Mouse (Mus musculus) olfactory bulb, adult 2 months (tissue): ENCODE results near the gene Col27a1.

ENCODE experiments used
- CTCF ChIP-seq: fragments of 200-500 bp; IDR thresholded peaks from 2 replicates; pipeline ENCODE4 v1.5.1; 2012; ENCODE audit warnings: low read depth, mild to moderate bottlenecking, low read length, moderate library complexity; ENCODE audit not compliant: insufficient read depth
- POLR2A ChIP-seq: fragments of 200-500 bp; IDR thresholded peaks from 2 replicates; pipeline ENCODE4 v1.6.1; 2012; ENCODE audit warnings: mild to moderate bottlenecking, low read depth, low read length, moderate library complexity; ENCODE audit not compliant: insufficient read depth

GRCm38 (mm10) chr4:63194366-63194765 lies 19.4 kb upstream of the Col27a1 start:
- no peak for TF ChIP-seq CTCF
- TF ChIP-seq POLR2A, result no peak
